Mouse (Mus musculus): ENCODE measurements around the gene Lrrc74a.
A peak's percentile ranks its signal among the peaks of the same experiment; 100 is the strongest.

Lrrc74a gene

GRCm38 (mm10) chr12:86734319-86734810 lies at the start of gene Lrrc74a:
TSS of gene Lrrc74a (plus strand) at chr12:86734369.
- DNase-seq = no peak

GRCm38 (mm10) chr12:86685275-86685674 lies 48.9 kb upstream of the Lrrc74a start:
- DNase-seq = no peak

- no peak for DNase-seq
Measured at GRCm38 (mm10) chr12:86686551-86687330, 47.4 kb upstream of the Lrrc74a start.

- DNase-seq = no peak
Measured at GRCm38 (mm10) chr12:86687445-86687955, 46.7 kb upstream of the Lrrc74a start.

- DNase-seq = no peak
Measured at GRCm38 (mm10) chr12:86687971-86688573, 46.1 kb upstream of the Lrrc74a start.

- DNase-seq = no peak
Measured at GRCm38 (mm10) chr12:86688917-86689316, 45.3 kb upstream of the Lrrc74a start.

- DNase-seq = no peak
Measured at GRCm38 (mm10) chr12:86690700-86691485, 43.3 kb upstream of the Lrrc74a start.

GRCm38 (mm10) chr12:86692471-86693356 lies 41.5 kb upstream of the Lrrc74a start:
- DNase-seq = no peak

GRCm38 (mm10) chr12:86693389-86693788 lies 40.8 kb upstream of the Lrrc74a start:
- no peak for DNase-seq

GRCm38 (mm10) chr12:86694441-86694840 lies 39.7 kb upstream of the Lrrc74a start:
- DNase-seq = no peak

GRCm38 (mm10) chr12:86697996-86698395 lies 36.2 kb upstream of the Lrrc74a start:
- DNase-seq = no peak

- no peak for DNase-seq
Measured at GRCm38 (mm10) chr12:86698537-86698936, 35.6 kb upstream of the Lrrc74a start.

- DNase-seq = peak; percentile 70
Measured at GRCm38 (mm10) chr12:86699965-86700926, 33.9 kb upstream of the Lrrc74a start.

GRCm38 (mm10) chr12:86700927-86701310 lies 33.2 kb upstream of the Lrrc74a start:
- no peak for DNase-seq

- no peak for DNase-seq
Measured at GRCm38 (mm10) chr12:86701491-86701890, 32.7 kb upstream of the Lrrc74a start.

GRCm38 (mm10) chr12:86702690-86703089 lies 31.5 kb upstream of the Lrrc74a start:
- DNase-seq = no peak

- DNase-seq = no peak
Measured at GRCm38 (mm10) chr12:86705843-86706242, 28.3 kb upstream of the Lrrc74a start.

GRCm38 (mm10) chr12:86714026-86714425 lies 20.1 kb upstream of the Lrrc74a start:
- no peak for DNase-seq

- DNase-seq = peak; percentile 75
Measured at GRCm38 (mm10) chr12:86715401-86715800, 18.8 kb upstream of the Lrrc74a start.

GRCm38 (mm10) chr12:86716962-86717361 lies 17.2 kb upstream of the Lrrc74a start:
- DNase-seq = no peak
